Mouse (Mus musculus): Measurements from ENCODE around the gene Rpl4.
"Not testable (repeated sequence)": the region's sequence is repeated elsewhere in the genome, so short reads cannot be mapped to it uniquely, and the experiment has no call there.

The Rpl4 gene

DNA sequence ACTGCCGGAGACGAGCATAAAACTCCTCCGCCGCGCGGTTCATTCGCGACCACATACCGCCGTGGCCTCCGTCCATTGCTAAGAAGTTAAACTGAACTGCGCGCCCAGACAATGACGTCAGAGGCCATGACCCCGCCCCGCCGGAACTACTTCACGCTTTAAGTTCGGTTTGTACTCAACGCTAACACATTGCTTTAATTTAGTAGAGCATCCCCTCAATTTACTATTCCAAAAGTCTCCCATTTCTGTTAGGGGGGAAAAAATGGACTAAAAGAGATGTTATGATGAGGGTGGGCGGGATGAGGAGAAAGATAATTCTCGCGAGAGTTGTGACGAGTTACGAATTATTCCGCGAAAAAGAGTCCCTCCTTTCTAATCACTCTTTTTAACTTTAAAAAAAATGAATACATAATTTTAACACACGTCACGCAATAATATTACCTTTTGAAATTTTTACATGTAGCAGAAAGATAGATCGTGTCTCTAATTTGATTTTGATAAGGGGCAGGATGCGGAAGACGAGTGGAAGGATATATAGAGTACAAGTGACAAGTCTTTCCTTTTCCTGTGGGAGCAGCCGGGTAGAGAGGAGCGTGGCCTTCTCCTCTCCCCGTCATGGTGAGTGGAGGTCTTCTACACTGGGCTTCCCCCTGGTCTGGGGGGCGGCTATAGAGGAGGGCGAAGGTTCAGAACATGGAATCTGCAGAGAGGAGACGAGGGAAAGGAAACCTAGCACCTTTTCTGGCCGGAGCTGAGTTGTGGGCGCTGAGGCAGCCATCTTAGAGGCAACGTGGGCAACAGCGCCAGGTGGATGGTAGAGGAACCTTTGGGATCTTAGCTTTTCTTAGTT is at the start of gene Rpl4, which contains the start of gene Zwilch:
Gene Rpl4 (plus strand): TSS at position 560 of the 850 bp plus-strand sequence.
Gene Zwilch (minus strand): TSS at position 289 of the 850 bp plus-strand sequence.
- peak; percentile 89 to 91 for DNase-seq

- DNase-seq, result not testable (repeated sequence)
Observed at GRCm38 (mm10) chr9:64124846-64125245, 48.3 kb upstream of the Rpl4 start.

GRCm38 (mm10) chr9:64125307-64125706 is 47.9 kb upstream of the Rpl4 start:
- DNase-seq, result peak; percentile 16 to 45

GRCm38 (mm10) chr9:64126121-64126520 is 47.1 kb upstream of the Rpl4 start:
- no peak for DNase-seq

DNA sequence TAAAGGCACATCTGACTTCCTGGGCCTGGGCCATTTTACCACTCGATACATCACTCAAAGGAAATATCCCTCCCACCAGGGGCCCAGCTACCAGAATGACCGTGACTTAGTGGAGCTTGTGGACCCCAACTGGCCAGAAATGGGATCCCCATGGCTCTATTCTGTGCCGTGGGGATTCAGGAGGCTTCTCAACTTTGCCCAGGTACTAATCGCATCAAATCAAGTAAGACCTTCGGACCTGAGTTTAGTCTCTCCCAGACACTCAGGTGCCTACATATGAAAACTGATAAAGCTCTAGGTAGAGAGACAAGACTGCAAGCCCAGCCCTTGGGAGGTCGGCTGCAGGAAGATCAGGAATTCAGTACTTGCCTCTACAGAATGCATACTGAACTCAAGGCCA is 41.6 kb upstream of the Rpl4 start:
- no peak for DNase-seq

DNA sequence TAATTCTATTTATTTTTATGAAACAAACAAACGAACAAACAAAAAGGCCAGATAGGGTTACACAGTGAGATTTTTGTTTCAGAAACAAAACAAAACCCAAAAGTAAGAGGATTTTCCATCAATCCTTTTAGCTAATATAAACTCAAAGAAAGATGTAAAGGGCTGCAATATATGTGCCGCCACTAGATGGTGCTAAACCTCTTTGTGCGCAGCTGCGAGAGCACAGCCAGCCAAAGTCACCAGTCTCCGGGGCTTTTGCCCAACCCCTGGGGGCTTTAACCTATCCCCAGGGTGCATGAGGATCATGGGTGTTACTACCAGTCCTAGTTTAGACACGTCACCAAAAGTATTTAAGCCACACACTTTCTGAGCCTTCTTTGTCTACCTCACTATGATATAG is 34.3 kb upstream of the Rpl4 start:
- DNase-seq, result peak; percentile 70 to 71

GRCm38 (mm10) chr9:64139879-64140278 is 33.3 kb upstream of the Rpl4 start:
- no peak for DNase-seq

GRCm38 (mm10) chr9:64156641-64157040 is 16.5 kb upstream of the Rpl4 start:
- no peak for DNase-seq

GRCm38 (mm10) chr9:64160471-64160870 is 12.7 kb upstream of the Rpl4 start:
- no peak for DNase-seq

- DNase-seq, result not testable (repeated sequence)
Observed at GRCm38 (mm10) chr9:64169967-64170366, 3.2 kb upstream of the Rpl4 start.

DNA sequence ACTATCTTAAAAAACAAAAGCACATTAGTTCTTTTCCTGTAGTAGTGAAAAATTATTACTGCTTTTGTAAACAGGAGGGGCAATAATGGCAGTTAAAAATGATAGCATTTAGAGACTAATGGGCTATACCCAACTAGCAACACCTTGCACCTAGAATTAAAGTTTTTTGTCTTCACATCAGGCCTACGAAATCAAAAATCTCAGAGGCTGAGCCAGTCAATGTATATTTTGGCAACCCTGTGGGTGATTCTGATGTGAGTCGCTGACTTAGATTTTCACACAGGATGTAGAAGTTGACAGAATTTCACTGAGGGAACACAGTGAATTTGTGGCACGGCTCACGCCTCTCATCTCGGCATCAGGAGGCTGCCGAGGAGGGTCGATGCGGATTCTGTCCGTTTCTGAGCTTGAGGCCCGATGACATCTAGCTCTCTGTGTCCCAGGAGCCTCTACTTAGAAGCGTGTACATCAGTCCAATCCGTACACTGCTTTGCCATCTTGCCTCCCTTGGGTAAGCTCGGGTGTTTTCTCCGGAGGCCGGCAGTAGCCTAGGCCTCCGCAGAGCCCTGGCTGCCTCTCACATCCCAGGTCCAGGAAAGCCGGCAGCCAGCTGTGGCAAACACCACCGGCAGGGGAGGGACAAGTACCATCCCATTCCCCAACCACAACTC is 895 bp upstream of the Rpl4 start:
- DNase-seq, result no peak

- no peak for DNase-seq
Observed at GRCm38 (mm10) chr9:64173666-64174220, 568 bp downstream of the Rpl4 start.

DNA sequence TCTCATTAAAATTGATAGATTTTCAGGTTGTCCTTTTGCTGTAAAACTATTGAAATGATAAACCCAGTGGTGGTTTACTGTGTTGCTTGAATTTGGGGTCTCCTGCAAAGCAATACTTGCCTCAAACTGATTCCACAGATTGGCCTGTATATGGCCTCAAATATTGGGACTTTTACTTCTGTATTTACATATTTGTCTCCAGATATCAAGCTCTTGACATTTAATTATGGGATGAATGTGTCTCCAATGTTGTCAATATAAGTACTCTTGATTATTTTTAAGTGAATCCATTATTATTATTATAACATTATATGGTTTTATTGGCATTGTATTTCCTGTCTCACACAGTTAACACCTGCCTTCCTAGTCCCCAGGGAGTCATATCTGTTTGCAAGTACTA is 1.2 kb downstream of the Rpl4 start:
- DNase-seq, result no peak

- no peak for DNase-seq
Observed at GRCm38 (mm10) chr9:64174766-64175165, 1.6 kb downstream of the Rpl4 start.

- no peak for DNase-seq
Observed at GRCm38 (mm10) chr9:64175378-64175777, 2.2 kb downstream of the Rpl4 start.

GRCm38 (mm10) chr9:64178610-64178973 is 5.4 kb downstream of the Rpl4 start:
- DNase-seq, result peak in 1 of 2 experiments; percentile 48

- peak; percentile 94 to 97 for DNase-seq
Observed at GRCm38 (mm10) chr9:64178974-64179646, 5.9 kb downstream of the Rpl4 start, which contains the start of gene Snapc5. TSS of gene Snapc5 (plus strand) at chr9:64179274.

DNA sequence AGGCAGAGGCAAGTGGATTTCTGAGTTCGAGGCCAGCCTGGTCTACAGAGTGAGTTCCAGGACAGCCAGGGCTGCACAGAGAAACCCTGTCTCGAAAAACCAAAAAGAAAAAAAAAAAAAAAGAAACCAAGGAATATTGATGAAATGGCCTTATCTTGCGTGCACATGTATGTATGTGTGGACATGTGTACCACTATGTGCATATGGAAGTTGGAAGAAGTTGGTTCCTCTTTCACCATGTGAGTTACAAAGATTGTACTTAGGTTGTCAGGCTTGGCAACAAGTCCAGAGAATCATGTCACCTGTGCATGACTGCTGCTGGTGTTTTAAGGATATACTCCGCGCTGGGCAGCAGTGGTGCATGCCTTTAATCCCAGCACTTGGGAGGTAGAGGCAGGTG is 10.1 kb downstream of the Rpl4 start:
- not testable (repeated sequence) for DNase-seq

DNA sequence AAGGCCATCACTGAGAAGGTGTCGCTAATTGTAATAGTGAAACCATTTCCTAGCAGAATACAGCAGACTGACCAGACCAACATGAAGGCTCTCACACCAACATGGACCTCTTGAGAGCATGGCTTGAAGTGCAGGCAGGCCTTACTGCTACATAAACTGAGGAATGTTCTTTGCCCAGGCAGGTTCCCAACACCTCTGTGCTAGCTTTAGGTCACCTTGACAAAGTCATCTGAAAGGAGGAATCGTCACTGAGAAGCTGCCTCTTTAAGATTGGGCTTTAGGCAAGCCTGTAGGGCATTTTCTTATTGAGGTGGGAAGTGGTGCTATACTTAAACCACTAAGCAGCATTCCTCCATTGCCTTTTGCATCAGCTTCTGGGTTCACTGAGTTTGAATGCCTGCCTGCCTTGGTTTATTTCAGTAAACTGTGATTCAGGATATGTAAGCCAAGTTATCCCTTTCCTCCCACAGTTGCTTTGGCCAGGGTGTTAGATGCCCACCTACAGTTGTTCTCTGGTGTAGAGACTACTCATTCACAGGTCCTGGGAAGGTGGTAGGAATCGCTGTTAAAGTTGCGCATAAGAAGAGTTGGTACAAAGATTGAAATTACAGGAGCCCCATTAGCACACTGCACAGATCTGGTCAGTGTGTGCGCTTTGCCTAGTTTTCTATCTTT is 11.1 kb downstream of the Rpl4 start:
- no peak for DNase-seq

DNA sequence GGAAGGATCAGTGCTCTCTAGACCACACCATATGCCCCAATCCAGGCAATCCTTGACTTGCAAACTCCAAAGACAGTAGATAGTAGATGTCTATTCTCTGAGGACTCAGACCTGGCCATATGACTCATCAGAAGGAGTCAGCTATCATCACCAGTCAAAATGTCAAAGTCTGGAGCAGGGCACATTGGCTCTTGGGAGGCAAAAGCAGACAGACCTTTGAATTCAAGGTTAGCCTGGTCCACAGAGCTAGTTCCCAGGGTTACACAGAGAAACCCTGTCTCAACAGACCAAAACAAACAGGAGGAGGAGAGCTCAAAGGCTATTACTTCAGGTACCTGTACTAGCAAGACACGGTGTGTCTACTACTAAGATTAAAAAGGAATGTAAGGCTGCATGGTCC is 20.7 kb downstream of the Rpl4 start:
- no peak for DNase-seq

DNA sequence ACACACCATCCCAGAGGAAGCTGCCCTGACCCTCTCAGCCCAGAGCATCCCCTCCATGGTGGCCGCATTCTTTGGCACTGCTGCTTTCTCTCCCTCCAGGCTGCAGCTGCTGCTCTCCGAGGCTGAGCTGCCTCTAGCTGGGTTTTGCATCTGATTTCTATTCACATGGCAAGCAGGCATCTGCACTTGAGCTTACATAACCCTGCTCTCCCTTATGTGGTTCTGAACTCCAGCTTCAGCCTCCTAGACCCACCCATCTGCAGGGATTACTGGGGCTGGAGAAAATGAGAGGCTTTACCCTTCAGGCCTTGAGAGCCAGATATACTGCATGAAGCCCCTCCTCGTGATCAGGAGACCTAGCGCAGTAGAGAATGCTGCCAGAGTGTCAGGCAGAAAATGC is 22.4 kb downstream of the Rpl4 start:
- no peak for DNase-seq

GRCm38 (mm10) chr9:64197524-64197923 is 24.3 kb downstream of the Rpl4 start:
- no peak for DNase-seq
